Mouse (Mus musculus) myocyte (in vitro differentiated cells): ENCODE measurements around the gene Tnfrsf19.

Source experiments
- CEBPB ChIP-seq: IDR thresholded peaks from 2 replicates; pipeline ENCODE4 v1.6.1; 2011; ENCODE audit warnings: mild to moderate bottlenecking, moderate library complexity; ENCODE audit not compliant: poor library complexity, insufficient read depth, severe bottlenecking
- E2F4 ChIP-seq: IDR thresholded peaks from one replicate; pipeline ENCODE4 v1.6.1; 2011; ENCODE audit warnings: mild to moderate bottlenecking, control low read depth, moderate library complexity; ENCODE audit not compliant: insufficient read depth
- MYOG ChIP-seq, 3 experiments: IDR thresholded peaks; one replicate each; pipeline ENCODE4 v1.6.1; 2011; ENCODE audit warnings: control low read depth in 2 of 3, low read depth in 2 of 3, mild to moderate bottlenecking in 2 of 3; ENCODE audit not compliant: insufficient read length in 2 of 3, control insufficient read depth in 1 of 3, insufficient read depth in 1 of 3
- POLR2A ChIP-seq: IDR thresholded peaks from one replicate; pipeline ENCODE4 v1.6.1; 2011; ENCODE audit warnings: low read depth, mild to moderate bottlenecking, control low read depth, moderate library complexity; ENCODE audit not compliant: insufficient read length

- TF ChIP-seq POLR2A: no peak
- TF ChIP-seq MYOG (IDR thresholded peaks at IDR 0.05; ENCODE audit: control insufficient read depth in 1 of 3, insufficient read depth in 1 of 3, insufficient read length in 2 of 3, low read depth in 2 of 3): no peak
- TF ChIP-seq CEBPB: no peak
- TF ChIP-seq E2F4: no peak
These were observed 6.1 kb downstream of the Tnfrsf19 start for GRCm38 (mm10) chr14:61040236-61040635.
